Mouse (Mus musculus): ENCODE data around the gene Tesc. TPM values are rescaled to one million over a fixed set of nuclear protein-coding genes. Genes with fewer than 3 reads are reported as not detected.

Tesc gene
- polyA plus RNA-seq, 1 experiment: 17.1 TPM

GRCm38 (mm10) chr5:118093321-118094035 lies 65.9 kb downstream of the Tesc start:
- 82% methylated on average over 11 of the region's 11 CpGs for WGBS
- Histone ChIP-seq H3K4me3 (ENCODE audit: extremely low read depth, insufficient read depth, insufficient read length) (no peak overlapping the region), H3K27ac (ENCODE audit: insufficient read depth, low read length) (no peak overlapping the region), H3K27me3 (ENCODE audit: control insufficient read depth, insufficient read depth, low read length) (no peaks in the 10 kb centered on the region), H3K4me1 (ENCODE audit: control insufficient read depth, insufficient read depth, insufficient read length) (no peaks in the 10 kb centered on the region), H3K36me3 (ENCODE audit: control insufficient read depth, insufficient read depth, low read length) (peaks cover 4% of the 10 kb centered on the region)
- no peak for TF ChIP-seq CTCF (IDR thresholded peaks at IDR 0.05; ENCODE audit: extremely low read depth, insufficient read depth, insufficient read length, insufficient replicate concordance)
- TF ChIP-seq POLR2A (IDR thresholded peaks at IDR 0.05; ENCODE audit: low read depth, low read length): no peak
- no peak for DNase-seq (ENCODE audit: low read depth in 1 of 2, low spot score in 2 of 2)

GRCm38 (mm10) chr5:118095433-118095832 lies 67.9 kb downstream of the Tesc start:
- 85% methylated on average over 11 of the region's 11 CpGs for WGBS
- no peaks in the 10 kb centered on the region for H3K27me3 ChIP-seq (ENCODE audit: control insufficient read depth, insufficient read depth, low read length)
- no peak overlapping the region for H3K27ac ChIP-seq (ENCODE audit: insufficient read depth, low read length)
- no peak for DNase-seq (ENCODE audit: low read depth in 1 of 2, low spot score in 2 of 2)
- H3K36me3 ChIP-seq (ENCODE audit: control insufficient read depth, insufficient read depth, low read length): peaks cover 4% of the 10 kb centered on the region
- TF ChIP-seq CTCF (IDR thresholded peaks at IDR 0.05; ENCODE audit: extremely low read depth, insufficient read depth, insufficient read length, insufficient replicate concordance): no peak
- no peak for TF ChIP-seq POLR2A (IDR thresholded peaks at IDR 0.05; ENCODE audit: low read depth, low read length)
- H3K4me1 ChIP-seq (ENCODE audit: control insufficient read depth, insufficient read depth, insufficient read length): no peaks in the 10 kb centered on the region
- no peak overlapping the region for H3K4me3 ChIP-seq (ENCODE audit: extremely low read depth, insufficient read depth, insufficient read length)

- Histone ChIP-seq H3K27me3 (ENCODE audit: control insufficient read depth, insufficient read depth, low read length) (no peaks in the 10 kb centered on the region), H3K27ac (ENCODE audit: insufficient read depth, low read length) (no peak overlapping the region), H3K36me3 (ENCODE audit: control insufficient read depth, insufficient read depth, low read length) (peaks cover 4% of the 10 kb centered on the region), H3K4me3 (ENCODE audit: extremely low read depth, insufficient read depth, insufficient read length) (no peak overlapping the region), H3K4me1 (ENCODE audit: control insufficient read depth, insufficient read depth, insufficient read length) (no peaks in the 10 kb centered on the region)
- WGBS: 81% methylated on average over 4 of the region's 4 CpGs
- no peak for DNase-seq (ENCODE audit: low read depth in 1 of 2, low spot score in 2 of 2)
- TF ChIP-seq CTCF (IDR thresholded peaks at IDR 0.05; ENCODE audit: extremely low read depth, insufficient read depth, insufficient read length, insufficient replicate concordance) (no peak), POLR2A (IDR thresholded peaks at IDR 0.05; ENCODE audit: low read depth, low read length) (no peak)
Measured at GRCm38 (mm10) chr5:118095849-118096248, 68.3 kb downstream of the Tesc start.

- Histone ChIP-seq H3K4me1 (ENCODE audit: control insufficient read depth, insufficient read depth, insufficient read length) (no peaks in the 10 kb centered on the region), H3K36me3 (ENCODE audit: control insufficient read depth, insufficient read depth, low read length) (peaks cover 2% of the 10 kb centered on the region), H3K27me3 (ENCODE audit: control insufficient read depth, insufficient read depth, low read length) (no peaks in the 10 kb centered on the region), H3K4me3 (ENCODE audit: extremely low read depth, insufficient read depth, insufficient read length) (no peak overlapping the region), H3K27ac (ENCODE audit: insufficient read depth, low read length) (no peak overlapping the region)
- 93% methylated on average over 3 of the region's 3 CpGs for WGBS
- TF ChIP-seq POLR2A (IDR thresholded peaks at IDR 0.05; ENCODE audit: low read depth, low read length) (no peak), CTCF (IDR thresholded peaks at IDR 0.05; ENCODE audit: extremely low read depth, insufficient read depth, insufficient read length, insufficient replicate concordance) (no peak)
- DNase-seq (ENCODE audit: low read depth in 1 of 2, low spot score in 2 of 2): no peak
Measured at GRCm38 (mm10) chr5:118096317-118096716, 68.8 kb downstream of the Tesc start.

- Histone ChIP-seq H3K36me3 (ENCODE audit: control insufficient read depth, insufficient read depth, low read length) (no peaks in the 10 kb centered on the region), H3K27me3 (ENCODE audit: control insufficient read depth, insufficient read depth, low read length) (no peaks in the 10 kb centered on the region), H3K4me3 (ENCODE audit: extremely low read depth, insufficient read depth, insufficient read length) (no peak overlapping the region), H3K4me1 (ENCODE audit: control insufficient read depth, insufficient read depth, insufficient read length) (no peaks in the 10 kb centered on the region), H3K27ac (ENCODE audit: insufficient read depth, low read length) (no peak overlapping the region)
- no peak for DNase-seq (ENCODE audit: low read depth in 1 of 2, low spot score in 2 of 2)
- 85% methylated on average over 11 of the region's 11 CpGs for WGBS
- no peak for TF ChIP-seq POLR2A (IDR thresholded peaks at IDR 0.05; ENCODE audit: low read depth, low read length)
Measured at GRCm38 (mm10) chr5:118099069-118099869, 71.7 kb downstream of the Tesc start.

GRCm38 (mm10) chr5:118099870-118100478 lies 72.4 kb downstream of the Tesc start:
- TF ChIP-seq POLR2A (IDR thresholded peaks at IDR 0.05; ENCODE audit: low read depth, low read length) (no peak), CTCF (IDR thresholded peaks at IDR 0.05; ENCODE audit: extremely low read depth, insufficient read depth, insufficient read length, insufficient replicate concordance) (no peak)
- Histone ChIP-seq H3K27ac (ENCODE audit: insufficient read depth, low read length) (no peak overlapping the region), H3K27me3 (ENCODE audit: control insufficient read depth, insufficient read depth, low read length) (no peaks in the 10 kb centered on the region), H3K4me3 (ENCODE audit: extremely low read depth, insufficient read depth, insufficient read length) (no peak overlapping the region), H3K4me1 (ENCODE audit: control insufficient read depth, insufficient read depth, insufficient read length) (no peaks in the 10 kb centered on the region), H3K36me3 (ENCODE audit: control insufficient read depth, insufficient read depth, low read length) (no peaks in the 10 kb centered on the region)
- 87% methylated on average over 8 of the region's 8 CpGs for WGBS
- DNase-seq (ENCODE audit: low read depth in 1 of 2, low spot score in 2 of 2): no peak

Measured in spleen, adult 2 months (tissue).